Mouse (Mus musculus): Measurements from ENCODE around the gene Cenpk. TPM values are rescaled to one million over a fixed set of nuclear protein-coding genes. Genes with fewer than 3 reads are reported as not detected.

Cenpk gene
- polyA plus RNA-seq, 1 experiment from 2014 or later, result 80.3 TPM

GRCm38 (mm10) chr13:104258997-104259396, 30.6 kb downstream of the Cenpk start:
- H3K9ac ChIP-seq (ENCODE audit: low read depth, low read length), result no peak overlapping the region
- H3K4me1 ChIP-seq (ENCODE audit: control insufficient read depth, insufficient read depth, low read length), result no peaks in the 10 kb centered on the region
- no peaks in the 10 kb centered on the region for H3K9me3 ChIP-seq (ENCODE audit: control insufficient read depth, low read length)
- no peaks in the 10 kb centered on the region for H3K36me3 ChIP-seq (ENCODE audit: control insufficient read depth, insufficient read depth, low read length)
- no peaks in the 10 kb centered on the region for H3K27me3 ChIP-seq (ENCODE audit: control insufficient read depth, insufficient read depth, low read length)
- no peak overlapping the region for H3K4me3 ChIP-seq (ENCODE audit: low read length)
- whole genome bisulfite sequencing, result over 99% methylated on average over 3 of the region's 3 CpGs
- H3K4me2 ChIP-seq (replicated peaks; ENCODE audit: low read depth, low read length), result no peak overlapping the region
- H3K27ac ChIP-seq (ENCODE audit: low read depth, low read length), result no peak overlapping the region
- no peak for ATAC-seq (ENCODE audit: low FRiP score, low TSS enrichment)

- H3K4me3 ChIP-seq (ENCODE audit: low read length), result no peak overlapping the region
- no peak for ATAC-seq (ENCODE audit: low FRiP score, low TSS enrichment)
- H3K9ac ChIP-seq (ENCODE audit: low read depth, low read length), result no peak overlapping the region
- no peaks in the 10 kb centered on the region for H3K9me3 ChIP-seq (ENCODE audit: control insufficient read depth, low read length)
- H3K27ac ChIP-seq (ENCODE audit: low read depth, low read length), result no peak overlapping the region; the same call in 1 of the 2 replicates
- H3K4me1 ChIP-seq (ENCODE audit: control insufficient read depth, insufficient read depth, low read length), result peaks cover 10% of the 10 kb centered on the region; the same call in 1 of the 2 replicates
- no peaks in the 10 kb centered on the region for H3K36me3 ChIP-seq (ENCODE audit: control insufficient read depth, insufficient read depth, low read length)
- peak overlapping the region; percentile 67 for H3K4me2 ChIP-seq (replicated peaks; ENCODE audit: low read depth, low read length)
- 1% methylated on average over 2 of the region's 2 CpGs for WGBS
- no peaks in the 10 kb centered on the region for H3K27me3 ChIP-seq (ENCODE audit: control insufficient read depth, insufficient read depth, low read length)
Observed at GRCm38 (mm10) chr13:104285031-104285431, 56.6 kb downstream of the Cenpk start.

GRCm38 (mm10) chr13:104285737-104286311, 57.4 kb downstream of the Cenpk start:
- H3K27me3 ChIP-seq (ENCODE audit: control insufficient read depth, insufficient read depth, low read length), result no peaks in the 10 kb centered on the region
- ATAC-seq (ENCODE audit: low FRiP score, low TSS enrichment), result no peak
- peak overlapping the region; percentile 60; the same call in 1 of the 2 replicates for H3K27ac ChIP-seq (ENCODE audit: low read depth, low read length)
- no peaks in the 10 kb centered on the region for H3K9me3 ChIP-seq (ENCODE audit: control insufficient read depth, low read length)
- peak overlapping the region; percentile 47 for H3K4me3 ChIP-seq (ENCODE audit: low read length)
- H3K36me3 ChIP-seq (ENCODE audit: control insufficient read depth, insufficient read depth, low read length), result no peaks in the 10 kb centered on the region
- peaks cover 10% of the 10 kb centered on the region; the same call in 1 of the 2 replicates for H3K4me1 ChIP-seq (ENCODE audit: control insufficient read depth, insufficient read depth, low read length)
- under 1% methylated on average over 10 of the region's 10 CpGs for WGBS
- peak overlapping the region; percentile 67 for H3K4me2 ChIP-seq (replicated peaks; ENCODE audit: low read depth, low read length)
- H3K9ac ChIP-seq (ENCODE audit: low read depth, low read length), result peak overlapping the region; percentile 25

GRCm38 (mm10) chr13:104286336-104286735, 57.9 kb downstream of the Cenpk start:
- ATAC-seq (ENCODE audit: low FRiP score, low TSS enrichment), result no peak
- peak overlapping the region; percentile 71; the same call in 1 of the 2 replicates for H3K27ac ChIP-seq (ENCODE audit: low read depth, low read length)
- H3K4me1 ChIP-seq (ENCODE audit: control insufficient read depth, insufficient read depth, low read length), result peaks cover 10% of the 10 kb centered on the region; the same call in 1 of the 2 replicates
- no peaks in the 10 kb centered on the region for H3K27me3 ChIP-seq (ENCODE audit: control insufficient read depth, insufficient read depth, low read length)
- no peaks in the 10 kb centered on the region for H3K9me3 ChIP-seq (ENCODE audit: control insufficient read depth, low read length)
- H3K4me2 ChIP-seq (replicated peaks; ENCODE audit: low read depth, low read length), result peak overlapping the region; percentile 67
- H3K4me3 ChIP-seq (ENCODE audit: low read length), result peak overlapping the region; percentile 47
- WGBS, result 0% methylated on average over 4 of the region's 4 CpGs
- H3K36me3 ChIP-seq (ENCODE audit: control insufficient read depth, insufficient read depth, low read length), result no peaks in the 10 kb centered on the region
- peak overlapping the region; percentile 25; the same call in 1 of the 2 replicates for H3K9ac ChIP-seq (ENCODE audit: low read depth, low read length)

GRCm38 (mm10) chr13:104286897-104287309, 58.5 kb downstream of the Cenpk start:
- peak; percentile 94 for ATAC-seq (ENCODE audit: low FRiP score, low TSS enrichment)
- under 1% methylated on average over 10 of the region's 10 CpGs for WGBS

GRCm38 (mm10) chr13:104287366-104288225, 59.2 kb downstream of the Cenpk start, which contains the start of gene Adamts6:
Gene Adamts6 (plus strand): TSS chr13:104287835.
- Histone ChIP-seq H3K9ac (ENCODE audit: low read depth, low read length) (peak within 1 kb of the TSS; percentile 55), H3K4me2 (replicated peaks; ENCODE audit: low read depth, low read length) (peak within 1 kb of the TSS; percentile 67), H3K4me3 (ENCODE audit: low read length) (peak within 1 kb of the TSS; percentile 47), H3K36me3 (ENCODE audit: control insufficient read depth, insufficient read depth, low read length) (no peaks in the 10 kb centered on the region), H3K9me3 (ENCODE audit: control insufficient read depth, low read length) (no peaks in the 10 kb centered on the region), H3K4me1 (ENCODE audit: control insufficient read depth, insufficient read depth, low read length) (peaks cover 10% of the 10 kb centered on the region; the same call in 1 of the 2 replicates), H3K27ac (ENCODE audit: low read depth, low read length) (peak within 1 kb of the TSS; percentile 71; the same call in 1 of the 2 replicates), H3K27me3 (ENCODE audit: control insufficient read depth, insufficient read depth, low read length) (no peaks in the 10 kb centered on the region)
- WGBS, result under 1% methylated on average over 23 of the region's 23 CpGs
- no peak for ATAC-seq (ENCODE audit: low FRiP score, low TSS enrichment)

More at GRCm38 (mm10) chr13:104286897-104287309, 58.5 kb downstream of the Cenpk start:
- Histone ChIP-seq H3K4me3 (ENCODE audit: low read length) (peak overlapping the region; percentile 47), H3K9me3 (ENCODE audit: control insufficient read depth, low read length) (no peaks in the 10 kb centered on the region), H3K36me3 (ENCODE audit: control insufficient read depth, insufficient read depth, low read length) (no peaks in the 10 kb centered on the region), H3K4me1 (ENCODE audit: control insufficient read depth, insufficient read depth, low read length) (peaks cover 10% of the 10 kb centered on the region; the same call in 1 of the 2 replicates), H3K9ac (ENCODE audit: low read depth, low read length) (peak overlapping the region; percentile 55; the same call in 1 of the 2 replicates), H3K27me3 (ENCODE audit: control insufficient read depth, insufficient read depth, low read length) (no peaks in the 10 kb centered on the region), H3K4me2 (replicated peaks; ENCODE audit: low read depth, low read length) (peak overlapping the region; percentile 67), H3K27ac (ENCODE audit: low read depth, low read length) (peak overlapping the region; percentile 71; the same call in 1 of the 2 replicates)

GRCm38 (mm10) chr13:104288226-104288859, 59.9 kb downstream of the Cenpk start:
- H3K4me1 ChIP-seq (ENCODE audit: control insufficient read depth, insufficient read depth, low read length), result peaks cover 10% of the 10 kb centered on the region; the same call in 1 of the 2 replicates
- no peaks in the 10 kb centered on the region for H3K9me3 ChIP-seq (ENCODE audit: control insufficient read depth, low read length)
- peak overlapping the region; percentile 4; the same call in 1 of the 2 replicates for H3K27ac ChIP-seq (ENCODE audit: low read depth, low read length)
- H3K9ac ChIP-seq (ENCODE audit: low read depth, low read length), result peak overlapping the region; percentile 55
- under 1% methylated on average over 7 of the region's 7 CpGs for WGBS
- no peaks in the 10 kb centered on the region for H3K27me3 ChIP-seq (ENCODE audit: control insufficient read depth, insufficient read depth, low read length)
- H3K4me2 ChIP-seq (replicated peaks; ENCODE audit: low read depth, low read length), result peak overlapping the region; percentile 67
- H3K4me3 ChIP-seq (ENCODE audit: low read length), result peak overlapping the region; percentile 47
- no peaks in the 10 kb centered on the region for H3K36me3 ChIP-seq (ENCODE audit: control insufficient read depth, insufficient read depth, low read length)
- peak; percentile 77; the same call in 1 of the 2 replicates for ATAC-seq (ENCODE audit: low FRiP score, low TSS enrichment)

GRCm38 (mm10) chr13:104289176-104289575, 60.8 kb downstream of the Cenpk start:
- Histone ChIP-seq H3K36me3 (ENCODE audit: control insufficient read depth, insufficient read depth, low read length) (no peaks in the 10 kb centered on the region), H3K4me2 (replicated peaks; ENCODE audit: low read depth, low read length) (peak overlapping the region; percentile 34; the same call in 1 of the 2 replicates), H3K27ac (ENCODE audit: low read depth, low read length) (no peak overlapping the region), H3K9ac (ENCODE audit: low read depth, low read length) (no peak overlapping the region), H3K4me1 (ENCODE audit: control insufficient read depth, insufficient read depth, low read length) (peaks cover 10% of the 10 kb centered on the region; the same call in 1 of the 2 replicates), H3K9me3 (ENCODE audit: control insufficient read depth, low read length) (no peaks in the 10 kb centered on the region), H3K4me3 (ENCODE audit: low read length) (no peak overlapping the region; the same call in 1 of the 2 replicates), H3K27me3 (ENCODE audit: control insufficient read depth, insufficient read depth, low read length) (no peaks in the 10 kb centered on the region)
- ATAC-seq (ENCODE audit: low FRiP score, low TSS enrichment), result no peak
